Mouse (Mus musculus): Measurements from ENCODE around the gene Taar7d.

- no peak for TF ChIP-seq CTCF (IDR thresholded peaks at IDR 0.05; ENCODE audit: low read depth)
- TF ChIP-seq EP300 (IDR thresholded peaks at IDR 0.05; ENCODE audit: low read depth), result no peak
Observed at GRCm38 (mm10) chr10:24008143-24008542, 18.9 kb upstream of the Taar7d start.
